Mouse (Mus musculus): Measurements from ENCODE around the gene Erf. TPM values are rescaled to one million over a fixed set of nuclear protein-coding genes. Genes with fewer than 3 reads are reported as not detected.

Erf gene
- total RNA-seq, 2 experiments from 2014 or later: 15.8 to 16.9 TPM

DNA sequence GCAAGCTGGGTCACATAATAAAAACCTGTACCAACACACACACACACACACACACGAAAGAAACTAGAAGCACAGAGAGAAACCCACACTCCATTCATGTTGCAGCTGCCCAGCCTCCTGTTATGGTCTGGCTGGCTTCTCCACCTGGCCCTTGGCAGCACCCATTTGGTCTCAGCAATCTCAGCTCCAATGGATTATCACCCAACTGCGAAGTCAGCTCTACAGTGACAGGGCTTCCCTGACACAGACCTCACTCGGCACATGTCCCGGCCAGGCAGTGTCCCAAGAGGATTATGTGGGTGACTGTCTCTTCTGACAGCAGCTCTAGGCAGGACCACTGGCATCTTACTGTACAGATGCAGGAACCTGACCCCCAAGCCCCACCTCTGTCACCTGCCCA is 40.1 kb downstream of the Erf start:
- DNase-seq: peak in 1 of 2 experiments; percentile 43

DNA sequence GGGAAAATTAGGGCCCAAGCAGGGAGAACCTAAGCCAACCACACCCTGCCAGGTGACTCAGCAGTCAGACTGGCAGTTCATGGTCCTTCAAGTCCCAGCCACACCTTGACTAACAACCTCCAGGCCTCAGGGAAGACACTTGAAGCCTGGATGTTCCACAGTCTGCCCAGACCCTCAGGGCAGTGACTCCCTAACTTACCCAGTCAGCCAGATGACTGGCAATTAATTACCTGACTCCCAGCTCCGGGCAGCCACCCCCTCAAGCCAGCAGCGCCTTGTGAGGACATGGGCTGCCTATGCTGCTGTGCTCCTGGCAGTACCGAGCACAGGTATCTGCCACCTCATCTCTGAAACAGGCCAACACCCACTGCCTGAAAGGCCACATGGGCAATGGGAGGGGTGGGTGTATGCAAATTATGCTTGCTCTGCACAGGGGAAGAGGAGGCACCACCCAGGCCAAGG is 41.4 kb downstream of the Erf start:
- no peak for DNase-seq

DNA sequence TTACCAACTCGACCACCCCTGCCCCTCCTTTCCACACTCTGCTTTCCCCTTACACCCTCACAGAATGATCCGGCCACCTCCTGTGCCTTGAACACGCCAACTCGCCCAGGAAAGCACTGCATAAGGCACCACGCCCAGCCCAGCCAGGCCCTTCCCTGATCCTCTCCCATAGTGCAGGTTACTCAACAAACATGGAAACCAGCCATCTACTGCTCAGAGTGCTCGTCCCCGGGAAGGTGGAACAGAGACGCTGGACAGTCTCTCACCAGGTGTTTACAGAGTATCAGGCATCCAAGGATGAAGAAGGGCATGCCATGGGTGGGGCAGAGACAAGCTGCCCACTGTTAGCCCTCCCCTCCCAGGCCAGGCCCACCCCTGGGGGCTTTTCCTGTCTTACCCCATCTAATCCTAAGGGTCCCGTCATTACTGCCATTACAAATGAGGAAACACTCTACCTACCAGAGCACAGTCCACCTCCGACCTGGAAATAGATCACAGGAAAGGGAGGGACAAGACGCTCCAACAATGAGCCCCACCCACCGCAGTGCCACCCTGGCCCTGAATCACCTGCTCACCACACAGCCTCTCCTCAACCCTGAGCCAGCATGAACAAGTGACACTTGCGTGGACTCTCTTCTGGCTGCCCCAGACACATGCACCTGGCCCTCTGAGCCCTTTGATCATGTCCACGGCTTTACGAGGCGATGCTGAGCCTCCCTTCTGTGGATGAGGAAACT is 44.3 kb downstream of the Erf start:
- peak; percentile 35 to 40 for DNase-seq

DNA sequence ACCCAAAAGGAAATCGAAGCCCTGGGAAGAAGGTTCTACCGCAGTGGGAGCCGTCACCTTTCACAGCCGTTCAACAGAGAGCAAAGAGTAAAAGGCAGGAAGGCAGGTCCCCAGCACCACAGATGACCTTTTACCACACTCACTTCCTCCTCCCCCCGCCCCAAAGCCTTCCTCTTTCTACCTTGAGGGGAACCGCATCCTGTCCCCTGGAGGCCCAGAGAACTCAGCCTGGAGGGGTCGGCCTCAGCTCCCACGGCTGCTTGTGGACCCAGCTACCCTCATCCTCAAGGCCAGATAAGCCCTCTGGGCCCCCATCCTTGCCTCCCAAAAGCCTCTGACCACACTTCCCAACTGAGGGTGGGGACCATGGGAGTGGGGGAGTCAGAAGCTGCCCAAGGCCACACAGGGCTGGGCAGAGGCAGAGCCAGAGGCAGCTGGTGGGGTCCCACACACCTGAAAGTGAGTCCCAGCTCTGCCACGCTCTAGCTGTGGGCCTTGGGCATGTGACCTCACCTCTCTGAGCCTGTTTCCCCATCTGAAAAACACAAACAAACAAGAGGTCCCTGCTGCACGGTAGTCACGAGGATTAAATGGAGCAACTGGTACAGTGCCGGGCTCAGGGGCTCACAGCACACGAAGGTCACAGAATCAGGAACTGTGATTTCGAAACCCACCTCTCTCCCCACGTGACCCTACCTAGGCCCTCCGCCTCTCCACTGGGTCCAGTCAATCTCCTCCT is 45.0 kb downstream of the Erf start:
- DNase-seq: peak in 1 of 2 experiments; percentile 31

DNA sequence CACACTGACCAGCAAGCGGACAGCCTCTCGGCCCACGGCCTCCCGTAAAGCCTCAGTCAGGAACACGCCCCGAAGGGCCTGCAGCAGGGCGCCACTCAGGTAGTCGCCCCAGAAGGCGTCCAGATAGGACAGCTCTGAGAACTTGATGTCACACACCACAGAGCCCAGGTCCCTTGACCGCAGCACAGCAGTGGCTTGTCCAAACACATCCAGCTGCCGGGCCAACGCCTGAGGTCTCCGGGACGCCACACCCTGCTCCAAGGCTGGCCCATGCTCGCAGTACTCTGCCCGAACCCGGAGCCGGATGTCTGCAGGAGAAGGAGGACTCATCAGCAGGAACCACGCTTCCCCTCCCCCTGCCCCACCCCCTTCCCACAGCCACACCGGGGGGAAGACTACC is 46.9 kb downstream of the Erf start:
- DNase-seq: no peak

DNA sequence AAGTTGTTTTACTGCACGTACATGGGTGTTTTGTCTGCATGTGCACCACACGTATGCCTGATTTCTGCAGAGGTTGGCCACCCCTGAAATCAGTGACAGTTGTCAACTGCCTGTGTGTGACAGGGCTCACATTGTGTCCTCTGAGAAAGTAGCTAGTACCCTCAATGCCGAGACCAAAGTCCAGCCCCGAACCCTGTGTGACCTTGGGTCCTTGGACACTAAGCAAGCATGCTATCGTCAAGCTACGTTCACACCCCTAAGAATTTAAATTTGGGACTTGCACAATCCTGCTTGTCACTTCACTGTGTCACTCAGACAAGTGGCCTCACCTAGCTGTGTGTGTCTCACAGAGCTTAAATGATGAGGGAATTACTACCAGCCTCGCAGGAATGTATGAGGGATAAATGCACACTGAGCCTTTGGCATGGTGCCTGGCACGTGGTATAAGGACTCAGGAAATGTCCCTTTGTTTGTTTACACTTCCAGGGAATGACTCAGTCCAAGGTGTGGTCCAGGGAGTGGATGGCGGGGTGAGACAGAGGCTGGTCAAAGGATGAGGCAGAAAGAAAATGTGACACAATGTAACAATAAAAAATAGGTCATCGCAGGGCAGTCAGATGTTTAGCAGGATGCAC is 53.1 kb downstream of the Erf start:
- no peak for DNase-seq

DNA sequence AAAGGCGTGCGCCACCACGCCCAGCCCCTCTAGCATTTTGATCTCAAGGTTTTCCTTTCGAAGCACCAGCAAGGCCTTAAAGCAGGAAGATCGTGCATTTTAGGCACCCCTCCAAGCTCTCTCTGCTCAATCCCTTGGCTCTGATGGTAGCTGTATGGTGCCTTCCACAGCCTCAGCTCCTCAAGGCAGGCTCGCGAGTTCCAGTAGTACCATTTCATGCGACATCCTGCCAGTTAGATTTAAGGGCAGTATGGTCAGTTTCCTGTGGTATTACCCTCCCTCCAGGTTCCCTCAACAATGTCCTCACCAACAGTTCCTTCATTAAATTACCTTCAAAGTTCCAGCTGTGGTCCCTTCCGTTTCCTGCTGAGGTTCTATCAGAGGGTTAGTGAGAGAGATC is 54.5 kb downstream of the Erf start:
- DNase-seq: no peak

DNA sequence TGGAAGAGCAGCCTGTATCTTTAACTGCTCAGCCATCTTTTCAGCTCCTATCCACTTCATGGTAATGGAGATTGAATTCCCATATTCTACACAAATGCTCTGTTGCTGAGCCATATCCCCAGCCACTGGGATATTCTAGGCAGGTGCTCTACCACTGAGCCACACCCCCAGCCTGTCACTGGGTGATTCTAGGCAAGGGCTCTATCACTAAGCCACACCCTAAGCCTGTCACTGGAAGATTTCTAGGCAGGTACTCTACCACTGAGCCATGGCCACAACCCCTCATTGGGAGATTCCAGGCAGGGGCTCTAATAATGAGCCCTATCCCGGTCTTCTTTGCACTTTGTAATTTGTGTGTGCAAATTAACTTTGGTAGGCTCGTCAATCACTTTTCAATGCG is 55.4 kb downstream of the Erf start:
- no peak for DNase-seq

Small RNA genes within 50 kb of the gene (microRNA-seq; reads per million reads assigned to microRNA genes)
- 0 to 0.54 reads per million in 2 experiments for gene Mir7048

Other genes with a start within 250 kb of the Erf start
- gene Atp1a3, start 244.8 kb downstream of the Erf start, total RNA-seq (2021): 1 to 10 TPM in 1 of 2 experiments, under 1 TPM in 1; 0.77 to 1.4 TPM
- gene Grik5, start 178.4 kb downstream of the Erf start, total RNA-seq (2021): 1 to 10 TPM; 3.9 to 4.4 TPM
- gene Zfp574, start 178.2 kb downstream of the Erf start, total RNA-seq (2021): 1 to 10 TPM; 8.3 to 9.9 TPM
- gene Pou2f2, start 71.0 kb downstream of the Erf start, total RNA-seq (2021): 1 to 10 TPM in 1 of 2 experiments, under 1 TPM in 1; 0.25 to 1.5 TPM
- gene Dedd2, start 30.1 kb downstream of the Erf start, total RNA-seq (2021): 10 to 100 TPM; 19.6 to 19.9 TPM
- gene Zfp526, start 29.3 kb downstream of the Erf start, total RNA-seq (2021): 1 to 10 TPM; 6.3 to 7.4 TPM
- gene Gsk3a, start 12.9 kb downstream of the Erf start, total RNA-seq (2021): 10 to 100 TPM; 61.4 to 68.5 TPM
- 10 to 100 TPM; 45.1 to 63.1 TPM for gene Cic, start 16.9 kb upstream of the Erf start, total RNA-seq (2021)
- gene Pafah1b3, start 47.2 kb upstream of the Erf start, total RNA-seq (2021): 1 to 10 TPM; 4.0 to 5.6 TPM
- not detected for gene Prr19, start 50.6 kb upstream of the Erf start, total RNA-seq (2021)
- not detected for gene Tmem145, start 55.3 kb upstream of the Erf start, total RNA-seq (2021)
- gene Megf8, start 66.4 kb upstream of the Erf start, total RNA-seq (2021): 10 to 100 TPM; 31.8 to 32.9 TPM
- not detected for gene Cnfn, start 119.0 kb upstream of the Erf start, total RNA-seq (2021)
- gene Lipe, start 147.9 kb upstream of the Erf start, total RNA-seq (2021): 10 to 100 TPM; 36.8 to 75.1 TPM
- 1 to 10 TPM in 1 of 2 experiments, not detected in 1; 1.1 TPM for gene Cxcl17, start 162.1 kb upstream of the Erf start, total RNA-seq (2021)
- gene Ceacam1, start 226.8 kb upstream of the Erf start, total RNA-seq (2021): 10 to 100 TPM; 10.3 to 11.7 TPM

All from heart, adult 18-20 months (tissue).